Mouse (Mus musculus) cerebellum, adult 2 months (tissue): ENCODE data around the gene Rabgap1l.
A peak's percentile ranks its signal among the peaks of the same experiment; 100 is the strongest.

ENCODE experiments used
- CTCF ChIP-seq: fragments of 200-500 bp; IDR thresholded peaks from 2 replicates; pipeline ENCODE4 v1.5.1; 2011; ENCODE audit warnings: low read depth, mild to moderate bottlenecking, control low read depth, low read length, moderate library complexity, borderline replicate concordance; ENCODE audit not compliant: insufficient read depth
- POLR2A ChIP-seq: fragments of 200-500 bp; IDR thresholded peaks from 2 replicates; pipeline ENCODE4 v1.6.1; 2011; ENCODE audit warnings: low read length, control low read depth, borderline replicate concordance; ENCODE audit not compliant: insufficient read depth

DNA sequence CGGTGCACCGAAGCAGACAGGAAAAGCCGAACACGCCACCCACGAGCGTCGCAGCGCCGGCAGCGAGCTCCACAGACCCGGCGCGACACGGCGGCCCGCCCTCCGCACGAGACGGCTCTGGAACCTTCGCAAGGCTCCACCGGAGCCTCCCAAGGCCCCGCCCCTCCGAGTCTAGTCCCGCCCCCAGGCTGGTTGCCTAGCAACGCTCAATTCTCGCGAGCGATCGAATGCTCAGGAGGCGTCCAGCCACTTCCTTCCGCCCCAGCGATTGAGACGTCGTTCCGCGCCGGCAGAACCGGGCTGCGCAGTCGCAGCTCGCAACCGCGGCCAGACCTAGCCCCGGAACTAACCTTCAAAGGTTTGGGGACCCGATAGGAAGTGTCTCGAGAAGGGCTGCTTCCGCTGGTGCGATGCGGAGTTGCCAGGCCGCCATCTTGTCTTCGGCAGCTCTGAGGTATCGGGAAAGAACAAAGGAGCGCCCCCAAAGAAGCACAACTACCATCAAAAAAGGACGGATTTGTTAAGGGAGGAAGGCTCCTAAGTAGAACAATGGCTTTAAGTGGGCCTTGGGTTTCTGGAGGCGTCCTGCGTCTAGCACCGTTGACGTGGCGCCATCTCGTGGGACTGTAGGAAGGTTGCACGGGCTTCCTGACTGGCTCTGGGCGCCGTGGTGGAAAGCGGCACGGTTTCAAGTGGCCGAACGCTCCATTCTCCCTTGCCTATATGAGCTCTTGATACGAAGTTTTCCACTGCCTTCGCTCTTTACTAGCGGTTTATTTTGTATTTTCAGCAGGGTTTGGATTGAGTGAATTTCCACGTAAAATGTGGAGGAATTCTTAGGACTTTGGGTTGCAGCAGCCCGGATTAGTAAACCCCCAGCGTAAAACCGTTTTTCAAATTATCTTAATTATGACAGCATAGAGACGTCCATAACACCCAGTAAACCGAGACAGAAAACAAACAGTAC lies 580.0 kb downstream of the Rabgap1l start, which contains the start of gene Cacybp:
- TF ChIP-seq CTCF = peak; percentile 85
- peak; percentile 83 for TF ChIP-seq POLR2A
